Mouse (Mus musculus) CH12.LX (cell line): ENCODE data around the gene Htr6.

Experiments used
- CTCF ChIP-seq, 2 experiments: IDR thresholded peaks in 1 of 2; conservative IDR thresholded peaks in 1 of 2; 2 replicates each; pipeline ENCODE4 v1.5.1; 2011 to 2012; ENCODE audit warnings: low read depth in 2 of 2, low read length in 2 of 2, improper control_type of control experiment in 1 of 2, inconsistent platforms in 1 of 2, mild to moderate bottlenecking in 1 of 2, moderate library complexity in 1 of 2
- EP300 ChIP-seq: IDR thresholded peaks from 2 replicates; pipeline ENCODE4 v1.6.1; 2011; ENCODE audit warnings: low read length, improper control_type of control experiment
- ETS1 ChIP-seq: conservative IDR thresholded peaks from 2 replicates; pipeline ENCODE4 v1.6.1; 2012; ENCODE audit warnings: low read depth, mild to moderate bottlenecking, inconsistent platforms, low read length, improper control_type of control experiment, moderate library complexity
- HCFC1 ChIP-seq: IDR thresholded peaks from 2 replicates; pipeline ENCODE4 v1.6.1; 2012; ENCODE audit warnings: low read depth, mild to moderate bottlenecking, inconsistent platforms, low read length, improper control_type of control experiment
- JUND ChIP-seq: conservative IDR thresholded peaks from 2 replicates; pipeline ENCODE4 v1.6.1; 2011; ENCODE audit warnings: low read depth, low read length, improper control_type of control experiment
- MAX ChIP-seq: IDR thresholded peaks from 2 replicates; pipeline ENCODE4 v1.6.1; 2011; ENCODE audit warnings: low read length, improper control_type of control experiment
- MXI1 ChIP-seq: IDR thresholded peaks from 2 replicates; pipeline ENCODE4 v1.6.1; 2011; ENCODE audit warnings: mild to moderate bottlenecking, low read depth, low read length, improper control_type of control experiment
- NRF1 ChIP-seq: IDR thresholded peaks from 2 replicates; pipeline ENCODE4 v1.6.1; 2014; ENCODE audit warnings: low read depth, mild to moderate bottlenecking, inconsistent platforms, low read length, improper control_type of control experiment, moderate library complexity
- POLR2A ChIP-seq: IDR thresholded peaks from 2 replicates; pipeline ENCODE4 v1.6.1; 2011; ENCODE audit warnings: low read depth, mild to moderate bottlenecking, improper control_type of control experiment, low read length
- POLR2AphosphoS2 ChIP-seq: IDR thresholded peaks from 2 replicates; pipeline ENCODE4 v1.6.1; 2011; ENCODE audit warnings: low read depth, low read length, improper control_type of control experiment
- RCOR1 ChIP-seq: conservative IDR thresholded peaks from 2 replicates; pipeline ENCODE4 v1.6.1; 2012; ENCODE audit warnings: low read depth, mild to moderate bottlenecking, inconsistent platforms, low read length, improper control_type of control experiment
- ZC3H11A ChIP-seq: IDR thresholded peaks from 2 replicates; pipeline ENCODE4 v1.6.1; 2012; ENCODE audit warnings: low read depth, mild to moderate bottlenecking, inconsistent platforms, low read length, improper control_type of control experiment
- ZKSCAN1 ChIP-seq: IDR thresholded peaks from 2 replicates; pipeline ENCODE4 v1.6.1; 2012; ENCODE audit warnings: low read depth, inconsistent platforms, low read length, improper control_type of control experiment, borderline replicate concordance
- ZNF384 ChIP-seq: IDR thresholded peaks from 2 replicates; pipeline ENCODE4 v1.6.1; 2012; ENCODE audit warnings: low read depth, low read length, improper control_type of control experiment, inconsistent platforms

- TF ChIP-seq MAX (no peak), ZC3H11A (no peak), HCFC1 (no peak), ZKSCAN1 (no peak), CTCF (conservative IDR thresholded peaks at IDR 0.05 in 1 of 2, IDR thresholded peaks at IDR 0.05 in 1 of 2; ENCODE audit: low read depth in 2 of 2, low read length in 2 of 2) (no peak), MXI1 (no peak), POLR2A (no peak), JUND (no peak), RCOR1 (no peak), ZNF384 (no peak), EP300 (no peak), ETS1 (no peak), NRF1 (no peak), POLR2AphosphoS2 (no peak)
Measured at GRCm38 (mm10) chr4:139018388-139018787, 57.0 kb downstream of the Htr6 start.
